Mouse (Mus musculus) forebrain, embryonic 12.5 days (tissue): ENCODE measurements around the gene Fam117a. TPM values are rescaled to one million over a fixed set of nuclear protein-coding genes. Genes with fewer than 3 reads are reported as not detected.

ENCODE experiments used
- ATAC-seq: fragments of 200-750 bp; cut with Nextera tagmentation; 2 replicates; pipeline ENCODE4 v1.8.0; 2017; ENCODE audit warnings: moderate TSS enrichment; ENCODE audit not compliant: low FRiP score
- H3K27ac ChIP-seq: fragments of 300-500 bp; sonication (generic); 2 replicates; pipeline ENCODE4 v1.5.1; 2016; ENCODE audit warnings: mild to moderate bottlenecking
- H3K27me3 ChIP-seq: fragments of 300-500 bp; sonication (generic); 2 replicates; pipeline ENCODE4 v1.6.1; 2016; ENCODE audit warnings: mild to moderate bottlenecking
- H3K36me3 ChIP-seq: fragments of 300-500 bp; sonication (generic); replicated peaks from 2 replicates; pipeline ENCODE4 v1.6.1; 2016; ENCODE audit warnings: mild to moderate bottlenecking
- H3K4me1 ChIP-seq: fragments of 300-500 bp; sonication (generic); 2 replicates; pipeline ENCODE4 v1.6.1; 2016
- H3K4me2 ChIP-seq: fragments of 300-500 bp; sonication (generic); 2 replicates; pipeline ENCODE4 v1.6.1; 2016; ENCODE audit warnings: mild to moderate bottlenecking, moderate library complexity
- H3K4me3 ChIP-seq: fragments of 300-500 bp; sonication (generic); replicated peaks from 2 replicates; pipeline ENCODE4 v1.5.1; 2016; ENCODE audit warnings: mild to moderate bottlenecking
- H3K9ac ChIP-seq: fragments of 300-500 bp; sonication (generic); 2 replicates; pipeline ENCODE4 v1.6.1; 2016; ENCODE audit warnings: mild to moderate bottlenecking
- H3K9me3 ChIP-seq: fragments of 300-500 bp; sonication (generic); 2 replicates; pipeline ENCODE4 v1.6.1; 2016
- WGBS: fragments of 180-500 bp; shearing (Covaris S2); methylation state at CpG from one replicate; pipeline ENCODE4 v1.1.7; 2016; 5-methylcytosine and 5-hydroxymethylcytosine counted together
- polyA plus RNA-seq: library from polyadenylated mRNA; unstranded; fragments of >200 nt; fragmentation: Nextera tagmentation; extraction: Ambion mirVana; gene quantifications from 2 replicates; pipeline ENCODE4 v1.2.1, GENCODE M21; 2016

Fam117a gene
- polyA plus RNA-seq, 1 experiment from 2014 or later = 7.8 TPM

DNA sequence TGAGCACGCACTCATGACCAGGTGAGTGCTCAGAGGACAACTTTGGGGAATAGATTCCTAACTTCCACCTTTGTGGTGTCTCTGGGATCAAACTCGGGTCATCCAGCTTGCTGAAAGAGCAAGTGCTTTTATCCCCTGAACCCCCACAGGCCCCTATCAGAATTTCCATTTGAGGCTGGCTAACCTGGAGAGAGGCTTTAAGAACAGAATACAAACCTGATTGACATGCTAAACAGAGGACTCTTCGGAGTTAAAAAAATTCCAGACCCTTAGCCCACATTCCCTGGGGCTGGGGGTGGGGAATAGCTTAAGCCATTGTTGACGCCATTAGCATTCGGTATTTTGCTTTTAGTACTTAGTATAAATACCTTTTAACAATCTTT, 25.4 kb upstream of the Fam117a start:
- ATAC-seq = no peak
- Histone ChIP-seq H3K4me3 (peak overlapping the region; percentile 86), H3K36me3 (0 out of 2 replicates have a peak, but pooled peaks cover 1% of the 10 kb centered on the region), H3K27me3 (no peaks in the 10 kb centered on the region), H3K4me2 (peak overlapping the region; percentile 80), H3K27ac (no peak overlapping the region), H3K4me1 (peaks cover 22% of the 10 kb centered on the region), H3K9ac (no peak overlapping the region), H3K9me3 (no peaks in the 10 kb centered on the region)
- 13% methylated on average over 5 of the region's 5 CpGs for WGBS

- H3K4me2 ChIP-seq = no peak overlapping the region
- H3K9ac ChIP-seq = no peak overlapping the region
- 87% methylated on average over 7 of the region's 7 CpGs for WGBS
- H3K4me1 ChIP-seq = peaks cover 10% of the 10 kb centered on the region
- H3K27ac ChIP-seq = no peak overlapping the region
- ATAC-seq = no peak
- no peak overlapping the region for H3K4me3 ChIP-seq
- no peaks in the 10 kb centered on the region for H3K9me3 ChIP-seq
- H3K27me3 ChIP-seq = no peaks in the 10 kb centered on the region
- H3K36me3 ChIP-seq = no peaks in the 10 kb centered on the region
These were observed 21.4 kb upstream of the Fam117a start for GRCm38 (mm10) chr11:95315215-95315955.

GRCm38 (mm10) chr11:95318116-95318515, 18.7 kb upstream of the Fam117a start:
- Histone ChIP-seq H3K4me2 (no peak overlapping the region), H3K36me3 (no peaks in the 10 kb centered on the region), H3K27me3 (no peaks in the 10 kb centered on the region), H3K27ac (no peak overlapping the region), H3K9me3 (no peaks in the 10 kb centered on the region), H3K9ac (no peak overlapping the region), H3K4me3 (no peak overlapping the region), H3K4me1 (no peaks in the 10 kb centered on the region)
- no peak for ATAC-seq
- WGBS = 91% methylated on average over 9 of the region's 9 CpGs

GRCm38 (mm10) chr11:95319506-95319905, 17.3 kb upstream of the Fam117a start:
- H3K27me3 ChIP-seq = no peaks in the 10 kb centered on the region
- no peak overlapping the region for H3K9ac ChIP-seq
- H3K4me1 ChIP-seq = no peaks in the 10 kb centered on the region
- H3K4me3 ChIP-seq = no peak overlapping the region
- no peak overlapping the region for H3K27ac ChIP-seq
- H3K4me2 ChIP-seq = no peak overlapping the region
- H3K36me3 ChIP-seq = no peaks in the 10 kb centered on the region
- no peaks in the 10 kb centered on the region for H3K9me3 ChIP-seq
- WGBS = 68% methylated on average over 1 of the region's 1 CpGs
- no peak for ATAC-seq

DNA sequence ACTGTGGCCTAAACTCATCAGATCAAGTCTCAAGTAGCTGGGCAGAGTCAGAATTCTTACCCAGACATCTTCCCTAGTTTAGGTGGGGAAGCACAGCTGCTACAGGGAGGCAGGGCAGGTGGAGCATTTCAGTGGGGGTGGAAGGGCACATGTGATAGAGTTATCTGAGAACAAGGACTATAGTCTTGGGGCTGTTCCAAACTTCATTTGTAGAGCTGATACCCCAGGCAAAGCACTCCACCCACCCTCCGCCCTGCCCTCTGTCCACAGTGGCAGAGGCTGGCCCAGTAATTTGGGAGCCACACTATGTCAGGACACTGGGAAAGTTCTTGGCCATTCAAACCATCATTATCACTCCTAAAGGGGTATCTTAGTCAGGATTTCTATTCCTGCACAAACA, 16.8 kb upstream of the Fam117a start:
- no peak for ATAC-seq
- Histone ChIP-seq H3K4me1 (no peaks in the 10 kb centered on the region), H3K4me2 (no peak overlapping the region), H3K9me3 (no peaks in the 10 kb centered on the region), H3K4me3 (no peak overlapping the region), H3K27ac (no peak overlapping the region), H3K27me3 (no peaks in the 10 kb centered on the region), H3K36me3 (no peaks in the 10 kb centered on the region), H3K9ac (no peak overlapping the region)
- WGBS = 95% methylated on average over 1 of the region's 1 CpGs

DNA sequence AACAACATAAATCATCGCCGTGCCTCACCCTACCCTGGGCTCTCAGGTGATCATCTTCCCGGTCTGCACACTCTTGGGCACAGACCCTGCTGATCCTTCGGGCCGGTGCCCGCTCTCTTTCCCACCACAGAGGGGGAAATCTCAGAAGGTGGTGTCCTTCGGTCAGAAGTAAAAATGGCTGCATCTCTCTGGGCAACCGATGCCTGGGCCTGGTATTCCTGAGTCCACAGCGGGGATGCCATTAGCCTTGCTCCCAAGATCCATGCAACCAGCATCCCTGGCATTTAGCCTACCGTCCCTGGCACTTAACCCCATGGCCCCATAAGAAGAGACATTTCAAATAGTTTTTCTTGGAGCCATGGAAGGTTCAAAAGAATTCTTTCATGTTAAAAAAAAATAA, 12.6 kb upstream of the Fam117a start:
- Histone ChIP-seq H3K4me1 (no peaks in the 10 kb centered on the region), H3K36me3 (no peaks in the 10 kb centered on the region), H3K4me2 (no peak overlapping the region), H3K27me3 (no peaks in the 10 kb centered on the region), H3K4me3 (no peak overlapping the region), H3K27ac (no peak overlapping the region), H3K9ac (no peak overlapping the region), H3K9me3 (no peaks in the 10 kb centered on the region)
- ATAC-seq = no peak
- 83% methylated on average over 10 of the region's 10 CpGs for WGBS

DNA sequence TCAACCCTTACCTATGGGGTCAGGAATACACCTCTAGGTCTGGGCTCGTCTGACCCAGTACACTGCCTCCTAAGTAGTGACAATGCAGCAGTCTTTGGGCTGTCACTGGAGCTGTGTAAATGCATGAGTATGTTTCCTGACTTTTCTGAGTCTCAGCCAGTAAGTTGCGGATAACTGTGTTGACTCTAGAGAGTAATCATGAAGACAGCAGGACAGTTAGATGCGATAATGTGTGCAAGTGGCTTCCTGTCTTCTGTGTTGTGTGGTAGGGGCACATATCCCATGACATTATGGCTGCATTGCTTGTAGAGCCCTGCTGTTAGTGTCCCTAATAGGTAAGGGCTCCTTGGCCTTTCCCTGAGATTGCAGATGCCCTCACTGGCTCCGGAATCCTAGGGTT, 11.0 kb upstream of the Fam117a start:
- H3K36me3 ChIP-seq = no peaks in the 10 kb centered on the region
- no peak for ATAC-seq
- H3K4me1 ChIP-seq = no peaks in the 10 kb centered on the region
- H3K9me3 ChIP-seq = no peaks in the 10 kb centered on the region
- no peak overlapping the region for H3K9ac ChIP-seq
- no peak overlapping the region for H3K27ac ChIP-seq
- no peaks in the 10 kb centered on the region for H3K27me3 ChIP-seq
- H3K4me2 ChIP-seq = no peak overlapping the region
- no peak overlapping the region for H3K4me3 ChIP-seq
- 92% methylated on average over 4 of the region's 4 CpGs for WGBS

DNA sequence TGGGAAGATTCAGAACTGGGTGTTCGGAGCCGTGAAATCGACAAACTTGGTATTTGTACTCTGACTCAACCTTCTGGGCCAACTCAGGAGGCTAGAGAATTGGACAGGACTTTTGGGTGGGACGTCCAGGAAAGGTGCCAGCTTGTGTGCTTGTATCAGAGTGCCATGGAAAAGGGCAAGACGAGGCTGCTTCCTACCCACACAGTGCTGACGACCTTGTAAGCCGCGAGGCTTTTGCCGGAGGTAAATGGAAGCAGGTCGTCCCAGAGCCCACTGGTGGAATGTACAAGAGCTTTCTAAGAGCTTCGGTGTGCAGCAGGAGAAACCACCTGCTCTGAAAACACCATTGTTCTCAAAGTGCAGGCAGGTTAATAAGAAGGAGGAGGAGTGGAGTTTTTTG, 10.6 kb upstream of the Fam117a start:
- H3K9me3 ChIP-seq = no peaks in the 10 kb centered on the region
- no peak overlapping the region for H3K9ac ChIP-seq
- no peaks in the 10 kb centered on the region for H3K27me3 ChIP-seq
- H3K27ac ChIP-seq = no peak overlapping the region
- WGBS = 77% methylated on average over 11 of the region's 11 CpGs
- no peaks in the 10 kb centered on the region for H3K36me3 ChIP-seq
- no peak overlapping the region for H3K4me2 ChIP-seq
- no peaks in the 10 kb centered on the region for H3K4me1 ChIP-seq
- ATAC-seq = no peak
- no peak overlapping the region for H3K4me3 ChIP-seq

GRCm38 (mm10) chr11:95328629-95329028, 8.2 kb upstream of the Fam117a start:
- Histone ChIP-seq H3K4me1 (no peaks in the 10 kb centered on the region; the same call in 1 of the 2 replicates), H3K27ac (no peak overlapping the region), H3K36me3 (no peaks in the 10 kb centered on the region), H3K9ac (no peak overlapping the region), H3K4me2 (no peak overlapping the region), H3K4me3 (no peak overlapping the region), H3K27me3 (no peaks in the 10 kb centered on the region), H3K9me3 (no peaks in the 10 kb centered on the region)
- WGBS = 90% methylated on average over 5 of the region's 5 CpGs
- no peak for ATAC-seq

DNA sequence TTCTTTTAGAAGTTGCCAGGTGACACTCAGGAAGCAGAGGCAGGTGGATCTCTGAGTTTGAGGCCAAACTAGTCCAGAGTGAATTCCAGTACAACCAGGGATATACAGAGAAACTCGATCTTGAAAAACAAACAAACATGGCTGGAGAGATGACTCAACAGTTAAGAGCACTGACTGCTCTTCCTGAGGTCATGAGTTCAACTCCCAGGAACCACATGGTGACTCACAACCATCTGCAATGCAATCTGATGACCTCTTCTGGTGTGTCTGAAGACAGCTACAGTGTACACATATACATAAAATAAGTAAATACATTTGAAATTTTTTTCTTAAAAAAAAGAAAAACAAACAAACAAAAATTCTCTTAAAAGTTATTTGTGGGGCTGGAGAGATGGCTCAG, 6.2 kb upstream of the Fam117a start:
- H3K4me3 ChIP-seq = no peak overlapping the region
- no peaks in the 10 kb centered on the region for H3K36me3 ChIP-seq
- 67% methylated on average over 1 of the region's 1 CpGs for WGBS
- H3K9me3 ChIP-seq = no peaks in the 10 kb centered on the region
- ATAC-seq = no peak
- H3K27ac ChIP-seq = no peak overlapping the region
- 0 out of 2 replicates have a peak, but pooled peaks cover 7% of the 10 kb centered on the region for H3K27me3 ChIP-seq
- no peaks in the 10 kb centered on the region; the same call in 1 of the 2 replicates for H3K4me1 ChIP-seq
- no peak overlapping the region for H3K9ac ChIP-seq
- H3K4me2 ChIP-seq = no peak overlapping the region

- 63% methylated on average over 4 of the region's 4 CpGs for WGBS
- H3K4me3 ChIP-seq = no peak overlapping the region
- ATAC-seq = no peak
- H3K36me3 ChIP-seq = no peaks in the 10 kb centered on the region
- no peak overlapping the region for H3K4me2 ChIP-seq
- H3K27me3 ChIP-seq = peaks cover 16% of the 10 kb centered on the region
- H3K9ac ChIP-seq = no peak overlapping the region
- H3K27ac ChIP-seq = no peak overlapping the region
- peaks cover 7% of the 10 kb centered on the region for H3K4me1 ChIP-seq
- no peaks in the 10 kb centered on the region for H3K9me3 ChIP-seq
These were observed 3.6 kb upstream of the Fam117a start for GRCm38 (mm10) chr11:95333209-95333608.

- H3K9ac ChIP-seq = no peak overlapping the region
- H3K4me2 ChIP-seq = no peak overlapping the region
- no peaks in the 10 kb centered on the region for H3K9me3 ChIP-seq
- H3K4me3 ChIP-seq = no peak overlapping the region
- H3K27ac ChIP-seq = no peak overlapping the region
- ATAC-seq = no peak
- H3K36me3 ChIP-seq = no peaks in the 10 kb centered on the region
- peaks cover 21% of the 10 kb centered on the region for H3K27me3 ChIP-seq
- H3K4me1 ChIP-seq = peaks cover 7% of the 10 kb centered on the region
- WGBS = 80% methylated on average over 9 of the region's 9 CpGs
These were observed 3.0 kb upstream of the Fam117a start for GRCm38 (mm10) chr11:95333805-95334204.

DNA sequence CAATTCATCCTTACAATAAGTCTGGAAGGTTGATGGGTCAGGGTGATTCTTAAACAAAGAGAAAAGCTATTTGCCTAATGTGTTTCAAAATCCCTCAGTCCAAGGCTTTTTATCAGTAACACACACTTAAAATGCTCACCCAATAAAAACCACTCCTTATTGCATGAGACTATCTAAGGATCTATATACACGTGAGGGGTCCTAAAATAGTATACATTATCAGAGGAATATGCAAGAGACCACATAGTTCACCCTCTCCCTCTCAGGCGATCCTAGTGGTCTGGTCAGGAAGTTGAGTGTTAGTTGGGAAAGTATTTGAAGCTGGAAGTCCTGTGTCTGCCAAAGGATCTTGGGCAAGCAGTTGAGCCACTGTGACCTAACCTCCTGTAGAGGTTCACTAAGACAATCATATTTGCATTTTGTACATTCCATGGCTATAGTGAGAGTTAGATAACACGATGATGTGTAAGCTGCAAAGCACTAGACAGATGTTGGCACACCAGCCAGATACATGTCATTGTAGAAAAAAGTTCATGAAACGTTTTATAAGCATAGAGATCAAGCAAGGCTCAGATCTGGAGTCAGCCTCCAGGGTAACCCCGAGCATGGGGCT, 2.3 kb upstream of the Fam117a start:
- Histone ChIP-seq H3K9ac (no peak overlapping the region), H3K36me3 (no peaks in the 10 kb centered on the region), H3K9me3 (no peaks in the 10 kb centered on the region), H3K4me2 (no peak overlapping the region), H3K4me1 (peaks cover 14% of the 10 kb centered on the region), H3K27me3 (peaks cover 28% of the 10 kb centered on the region), H3K27ac (no peak overlapping the region), H3K4me3 (no peak overlapping the region)
- WGBS = 78% methylated on average over 5 of the region's 5 CpGs
- ATAC-seq = no peak
